Mouse (Mus musculus) urinary bladder, adult 2 months (tissue): ENCODE data around the gene Gm10717. TPM values are rescaled to one million over a fixed set of nuclear protein-coding genes. Genes with fewer than 3 reads are reported as not detected.
"Not testable (repeated sequence)": the region's sequence is repeated elsewhere in the genome, so short reads cannot be mapped to it uniquely, and the experiment has no call there.

Source experiments
- DNase-seq: peaks from one replicate; pipeline ENCODE4 v3.0.0; 2022; ENCODE audit warnings: low spot score
- polyA plus RNA-seq: library from polyadenylated mRNA; depleted of rRNA; stranded (reverse); fragments of >200 nt; gene quantifications from 2 replicates; pipeline ENCODE4 v1.2.3, GENCODE M21; 2012; rRNA removed

Gm10717 gene
- polyA plus RNA-seq, 1 experiment = not detected

GRCm38 (mm10) chr9:3023985-3024648 is 1.1 kb upstream of the Gm10717 start:
- not testable (repeated sequence) for DNase-seq

GRCm38 (mm10) chr9:3025653-3026052 is 436 bp downstream of the Gm10717 start:
- not testable (repeated sequence) for DNase-seq

GRCm38 (mm10) chr9:3026136-3026535 is 919 bp downstream of the Gm10717 start:
- DNase-seq = not testable (repeated sequence)

DNA sequence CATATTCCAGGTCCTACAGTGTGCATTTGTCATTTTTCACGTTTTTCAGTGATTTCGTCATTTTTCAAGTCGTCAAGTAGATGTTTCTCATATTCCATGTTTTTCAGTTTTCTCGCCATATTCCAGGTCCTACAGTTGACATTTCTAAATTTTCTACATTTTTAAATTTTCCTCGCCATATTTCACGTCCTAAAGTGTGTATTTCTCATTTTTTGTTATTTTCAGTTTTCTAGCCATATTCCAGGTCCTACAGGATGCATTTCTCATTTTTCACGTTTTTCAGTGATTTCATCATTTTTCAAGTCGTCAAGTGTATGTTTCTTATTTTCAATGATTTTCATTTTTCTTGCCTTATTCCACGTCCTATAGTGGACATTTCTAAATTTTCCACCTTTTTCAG is 1.5 kb downstream of the Gm10717 start:
- DNase-seq = not testable (repeated sequence)

DNA sequence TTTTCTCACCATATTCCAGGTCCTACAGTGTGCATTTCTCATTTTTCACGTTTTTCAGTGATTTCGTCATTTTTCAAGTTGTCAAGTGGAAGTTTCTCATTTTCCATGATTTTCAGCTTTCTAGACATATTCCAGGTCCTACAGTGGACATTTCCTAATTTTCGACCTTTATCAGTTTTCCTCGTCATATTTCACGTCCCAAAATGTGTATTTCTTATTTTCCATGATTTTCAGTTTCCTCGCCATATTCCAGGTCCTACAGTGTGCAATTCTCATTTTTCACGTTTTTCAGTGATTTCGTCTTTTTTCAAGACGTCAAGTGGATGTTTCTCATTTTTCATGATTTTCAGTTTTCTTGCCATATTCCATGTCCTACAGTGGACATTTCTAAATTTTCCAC is 2.0 kb downstream of the Gm10717 start:
- not testable (repeated sequence) for DNase-seq

GRCm38 (mm10) chr9:3029276-3030000 is 4.2 kb downstream of the Gm10717 start:
- not testable (repeated sequence) for DNase-seq

GRCm38 (mm10) chr9:3030677-3031318 is 5.6 kb downstream of the Gm10717 start:
- DNase-seq = not testable (repeated sequence)

GRCm38 (mm10) chr9:3034299-3034698 is 9.1 kb downstream of the Gm10717 start, which contains the start of gene Gm17535:
TSS of gene Gm17535 (plus strand) at chr9:3034599.
- not testable (repeated sequence) for DNase-seq

DNA sequence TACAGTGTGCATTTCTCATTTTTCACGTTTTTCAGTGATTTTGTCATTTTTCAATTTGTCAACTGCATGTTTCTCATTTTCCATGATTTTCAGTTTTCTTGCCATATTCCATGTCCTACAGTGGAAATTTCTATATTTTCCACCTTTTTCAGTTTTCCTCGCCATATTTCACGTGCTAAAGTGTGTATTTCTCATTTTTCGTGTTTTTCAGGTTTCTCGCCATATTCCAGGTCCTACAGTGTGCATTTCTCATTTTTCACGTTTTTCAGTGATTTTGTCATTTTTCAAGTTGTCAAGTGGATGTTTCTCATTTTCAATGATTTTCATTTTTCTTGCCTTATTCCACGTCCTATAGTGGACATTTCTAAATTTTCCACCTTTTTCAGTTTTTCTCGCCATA is 11.4 kb downstream of the Gm10717 start, which contains the start of gene Gm10715:
Gene Gm10715 (plus strand): TSS at position 301 of the 400 bp plus-strand sequence.
- not testable (repeated sequence) for DNase-seq

- DNase-seq = not testable (repeated sequence)
These were observed 12.9 kb downstream of the Gm10717 start for GRCm38 (mm10) chr9:3038161-3038560.

Other genes with a start within 250 kb of the Gm10717 start
- not detected in 2 replicates for gene Gm10722, start 24.5 kb upstream of the Gm10717 start, polyA plus RNA-seq
- not detected in 2 replicates for gene Gm11168, start 22.1 kb upstream of the Gm10717 start, polyA plus RNA-seq
- not detected in 2 replicates for gene Gm10721, start 12.3 kb upstream of the Gm10717 start, polyA plus RNA-seq
- gene Gm10720, start 9.8 kb upstream of the Gm10717 start, polyA plus RNA-seq = not detected in 2 replicates
- not detected in 2 replicates for gene Gm10719, start 8.0 kb upstream of the Gm10717 start, polyA plus RNA-seq
- not detected in 2 replicates for gene Gm10718, start 1.9 kb upstream of the Gm10717 start, polyA plus RNA-seq
- gene Gm17535, start 9.2 kb downstream of the Gm10717 start, polyA plus RNA-seq = not detected in 2 replicates
- gene Gm10715, start 11.5 kb downstream of the Gm10717 start, polyA plus RNA-seq = not detected in 2 replicates